Mouse (Mus musculus) erythroblast, embryonic 14.5 days (primary cell): ENCODE measurements around the gene Zfp365.

Source experiments
- GATA1 ChIP-seq: IDR thresholded peaks from 2 replicates; pipeline ENCODE4 v1.6.1; 2012; ENCODE audit warnings: low read length, inconsistent platforms, mixed read lengths
- TAL1 ChIP-seq: IDR thresholded peaks from 3 replicates; pipeline ENCODE4 v1.6.1; 2012; ENCODE audit warnings: low read length, inconsistent platforms, mixed read lengths

- no peak for TF ChIP-seq GATA1
- TF ChIP-seq TAL1, result no peak
Measured at GRCm38 (mm10) chr10:67918194-67918899, 5.9 kb upstream of the Zfp365 start.
